Mouse (Mus musculus) thymus, adult 2 months (tissue): ENCODE measurements around the gene Cd9.

Experiments used
- CTCF ChIP-seq: fragments of 200-500 bp; IDR thresholded peaks from 2 replicates; pipeline ENCODE4 v1.5.1; 2012; ENCODE audit warnings: mild to moderate bottlenecking, control low read depth, low read length, moderate library complexity, borderline replicate concordance; ENCODE audit not compliant: control insufficient read depth, poor library complexity, insufficient read depth; ENCODE audit errors: extremely low read depth
- POLR2A ChIP-seq: fragments of 200-500 bp; IDR thresholded peaks from 2 replicates; pipeline ENCODE4 v1.6.1; 2012; ENCODE audit warnings: mild to moderate bottlenecking, low read length, control low read depth, moderate library complexity; ENCODE audit not compliant: control insufficient read depth, poor library complexity, insufficient read depth; ENCODE audit errors: extremely low read depth

GRCm38 (mm10) chr6:125447660-125448059 is 46.9 kb downstream of the Cd9 start:
- TF ChIP-seq POLR2A (no peak), CTCF (no peak)
